Mouse (Mus musculus): ENCODE measurements around the gene Tmprss11a.

Gene Tmprss11a

DNA sequence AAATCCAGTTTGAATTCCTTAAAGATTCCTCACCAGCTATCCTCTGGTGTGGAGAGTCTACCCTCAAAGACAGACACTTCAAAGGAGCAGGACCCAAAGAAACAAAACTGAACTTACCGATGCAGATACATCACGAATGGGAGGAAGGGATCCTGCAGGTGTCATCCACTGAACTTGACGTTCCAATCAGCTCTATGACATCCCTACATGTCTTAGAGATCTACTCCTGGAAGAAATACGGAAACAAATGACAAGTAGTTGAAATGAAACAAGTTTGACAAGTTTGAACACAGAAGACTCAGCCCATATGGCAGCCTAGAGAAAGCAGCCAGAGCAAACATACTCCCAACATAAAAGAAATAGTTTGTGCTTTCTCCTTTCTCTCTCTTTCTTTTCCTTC, at the start of gene Tmprss11a:
Gene Tmprss11a, minus strand, starts transcription at position 101 of the 400 bp plus-strand sequence.
- DNase-seq (ENCODE audit: low spot score), result no peak

GRCm38 (mm10) chr5:86518500-86518899, 49.7 kb upstream of the Tmprss11a start, which contains the start of gene Tmprss11g:
Gene Tmprss11g, minus strand, starts transcription at chr5:86518600.
- no peak for DNase-seq (ENCODE audit: low spot score)

- DNase-seq (ENCODE audit: low spot score), result peak; percentile 4
Measured at GRCm38 (mm10) chr5:86511538-86511937, 42.7 kb upstream of the Tmprss11a start.

GRCm38 (mm10) chr5:86493453-86493852, 24.7 kb upstream of the Tmprss11a start:
- no peak for DNase-seq (ENCODE audit: low spot score)

DNA sequence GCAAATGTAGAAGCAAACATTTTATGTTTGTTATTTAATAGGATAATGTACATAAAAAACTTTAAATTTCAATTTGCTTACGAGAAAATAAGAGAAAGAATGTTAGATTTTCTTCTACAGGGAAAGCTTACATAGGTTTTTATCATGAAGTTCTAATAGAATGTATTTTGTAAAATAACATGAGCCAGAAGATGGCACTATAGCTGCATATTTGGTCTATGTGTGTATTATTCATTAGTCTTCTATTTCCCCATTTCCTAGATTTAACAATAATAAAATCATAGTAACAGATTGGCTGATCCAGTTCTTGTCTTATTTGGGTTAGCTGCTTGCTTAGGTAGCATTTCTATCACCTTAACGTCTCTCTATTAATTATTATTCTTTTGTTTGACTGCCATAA, 13.8 kb upstream of the Tmprss11a start:
- peak; percentile 11 for DNase-seq (ENCODE audit: low spot score)

DNA sequence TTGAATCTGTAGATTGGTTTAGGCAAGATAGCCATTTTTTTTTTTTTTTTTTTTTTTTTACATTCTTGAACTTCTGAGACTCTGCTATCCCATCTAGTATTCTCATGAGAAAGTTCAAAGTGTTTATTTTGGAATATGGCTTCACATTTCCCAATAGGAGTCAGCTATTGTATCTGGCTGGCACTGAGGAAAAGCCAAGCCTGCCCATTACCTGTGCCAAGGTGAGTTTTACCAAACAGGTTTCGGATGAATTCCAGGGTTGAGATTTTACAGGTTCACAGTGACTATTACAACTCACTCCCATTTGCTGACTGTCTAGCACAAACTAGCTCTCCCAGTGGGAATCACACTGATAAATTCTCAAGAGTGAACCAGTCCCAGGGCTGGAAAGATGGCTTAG, 13.2 kb upstream of the Tmprss11a start:
- no peak for DNase-seq (ENCODE audit: low spot score)

- DNase-seq (ENCODE audit: low spot score), result no peak
Measured at GRCm38 (mm10) chr5:86473859-86474258, 5.1 kb upstream of the Tmprss11a start.

DNA sequence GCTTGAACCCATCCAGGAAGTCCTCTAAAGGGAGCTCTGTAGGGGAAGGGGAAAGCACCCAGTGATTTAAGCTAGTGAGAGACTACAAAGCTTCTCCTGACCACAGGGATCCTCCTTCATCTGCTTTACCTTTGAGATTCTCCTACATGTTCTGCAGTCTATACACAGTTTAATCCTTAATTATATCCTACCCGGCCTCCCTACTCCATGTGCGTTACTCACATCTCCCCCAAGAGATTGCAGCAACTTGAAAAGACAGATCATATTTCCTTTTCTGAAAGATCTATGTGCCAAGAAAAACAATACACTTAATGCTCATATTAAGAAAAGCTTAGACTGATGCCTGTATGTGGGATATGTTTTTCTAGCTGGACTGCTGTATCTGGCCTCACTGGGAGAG, 29.5 kb downstream of the Tmprss11a start:
- no peak for DNase-seq (ENCODE audit: low spot score)

DNA sequence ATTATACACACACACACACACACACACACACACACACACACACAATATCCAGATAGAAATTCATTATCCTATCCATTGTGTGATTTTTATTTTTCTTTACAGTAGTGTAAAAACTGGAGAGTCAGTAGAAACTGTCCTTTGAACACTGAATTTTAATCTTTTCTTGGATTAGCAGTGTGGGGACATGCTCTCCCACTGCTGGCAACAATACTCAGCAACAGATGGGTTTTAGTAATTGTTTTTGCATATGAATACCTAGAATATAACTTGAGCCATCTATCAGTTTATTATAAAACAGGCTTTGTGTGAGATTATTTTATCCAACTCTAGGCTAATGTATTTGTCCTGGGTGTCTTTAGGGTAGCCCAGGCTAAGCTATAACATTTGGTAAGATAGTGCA, 30.2 kb downstream of the Tmprss11a start:
- DNase-seq (ENCODE audit: low spot score), result no peak

DNA sequence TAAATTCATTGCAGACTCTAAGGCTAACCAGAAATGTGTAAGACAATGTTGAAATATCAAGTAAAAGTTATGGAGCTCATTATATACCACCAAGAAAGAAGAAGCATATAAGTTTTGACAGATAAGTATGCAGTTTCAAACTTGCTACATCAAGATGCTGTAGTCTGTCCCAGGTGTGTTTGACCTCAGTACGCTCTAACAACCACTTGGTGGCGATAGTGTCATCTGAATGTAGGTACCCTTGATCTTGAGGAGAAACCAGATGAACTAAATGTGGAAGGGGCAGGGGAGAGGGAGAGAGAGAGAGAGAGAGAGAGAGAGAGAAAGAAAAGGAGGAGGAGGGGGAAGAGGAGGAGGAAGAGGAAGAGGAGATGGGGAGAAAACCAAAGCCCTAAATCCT, 36.1 kb downstream of the Tmprss11a start:
- DNase-seq (ENCODE audit: low spot score), result peak; percentile 76

DNA sequence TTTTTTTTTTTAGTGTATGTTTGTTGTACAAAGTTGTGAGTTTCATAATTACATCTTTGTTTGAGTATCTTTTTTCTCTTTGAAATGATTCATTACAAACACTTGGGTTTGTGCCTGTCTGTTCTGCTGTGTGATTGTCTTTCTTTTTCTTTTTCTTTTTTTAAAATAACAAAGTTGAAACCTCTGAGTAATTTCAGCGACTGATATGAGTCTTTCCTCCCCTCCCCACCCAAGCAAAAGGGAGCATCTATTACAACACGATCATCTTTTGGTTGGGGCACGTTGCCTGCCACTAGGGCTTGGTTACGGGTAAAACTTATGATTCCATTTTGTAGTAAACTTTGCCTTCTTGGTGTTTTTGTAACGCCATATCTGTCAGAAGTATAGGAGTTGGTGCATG, 37.7 kb downstream of the Tmprss11a start:
- DNase-seq (ENCODE audit: low spot score), result no peak

- peak; percentile 19 for DNase-seq (ENCODE audit: low spot score)
Measured at GRCm38 (mm10) chr5:86421323-86422028, 47.3 kb downstream of the Tmprss11a start.

- peak; percentile 44 for DNase-seq (ENCODE audit: low spot score)
Measured at GRCm38 (mm10) chr5:86419494-86419893, 49.3 kb downstream of the Tmprss11a start.

DNA sequence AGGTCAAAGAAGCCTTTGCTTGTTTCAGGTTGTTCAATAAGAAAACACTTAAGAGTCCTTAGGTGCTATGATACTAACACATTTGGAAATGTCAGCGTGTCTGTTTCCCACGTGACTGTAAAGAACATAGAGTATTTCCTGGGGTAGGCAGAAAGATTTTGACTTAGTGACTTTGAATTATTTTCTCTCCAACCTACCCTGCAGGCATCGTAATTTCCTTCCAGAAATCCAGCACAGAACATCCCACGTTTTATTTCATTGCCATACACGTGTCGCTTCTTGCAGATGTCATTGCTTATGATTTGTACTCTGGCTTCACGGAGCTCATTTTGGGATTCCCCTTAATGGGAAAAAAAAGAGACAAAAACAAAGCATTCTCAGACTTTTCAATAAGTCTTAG, 54.5 kb downstream of the Tmprss11a start:
- no peak for DNase-seq (ENCODE audit: low spot score)

DNA sequence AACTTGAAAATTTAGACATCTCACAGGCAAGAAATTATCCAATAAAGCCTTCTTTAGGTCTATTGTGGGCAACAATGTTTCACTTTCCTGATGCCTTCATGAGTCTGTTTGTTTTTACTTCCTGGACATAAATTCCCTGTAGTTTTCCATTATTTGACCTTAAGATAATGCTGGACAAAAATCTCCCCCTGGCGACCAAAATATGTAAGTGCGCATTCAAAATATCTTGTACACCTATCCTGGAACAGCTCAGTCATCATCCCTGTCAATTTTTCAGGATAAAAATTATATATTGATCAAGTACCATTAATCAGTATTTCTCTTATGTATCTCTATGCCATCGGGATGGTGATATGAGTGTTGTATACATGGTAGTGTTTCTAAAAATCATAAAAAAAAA, 58.0 kb downstream of the Tmprss11a start:
- DNase-seq (ENCODE audit: low spot score), result peak; percentile 61

- no peak for DNase-seq (ENCODE audit: low spot score)
Measured at GRCm38 (mm10) chr5:86407941-86408340, 60.8 kb downstream of the Tmprss11a start.

DNA sequence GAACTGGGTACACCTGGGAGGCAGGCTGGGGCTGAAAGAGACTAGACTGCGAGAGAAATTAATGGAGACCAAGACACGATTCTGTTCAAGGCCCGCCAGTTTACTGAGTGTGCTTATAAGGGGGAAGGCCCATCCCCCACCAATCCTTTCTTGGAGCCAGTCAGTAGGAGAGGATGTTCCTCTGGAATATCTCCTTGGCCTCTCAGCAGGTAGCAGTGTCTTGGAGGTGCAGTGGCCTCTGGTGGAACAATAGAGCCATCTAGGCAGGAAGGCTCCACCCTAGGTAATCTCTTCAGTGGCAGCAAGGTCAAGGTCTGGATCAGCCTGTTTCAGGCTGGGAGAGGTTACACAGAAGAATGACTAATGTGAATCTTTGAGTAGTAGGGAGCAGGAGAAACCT, 61.6 kb downstream of the Tmprss11a start:
- no peak for DNase-seq (ENCODE audit: low spot score)

- DNase-seq (ENCODE audit: low spot score), result no peak
Measured at GRCm38 (mm10) chr5:86373320-86373719, 95.5 kb downstream of the Tmprss11a start, which contains the start of gene Tmprss11d. Gene Tmprss11d, minus strand, starts transcription at chr5:86373420.
